Mouse (Mus musculus) gastrocnemius, postnatal 4 days (tissue): Measurements from ENCODE around the gene Scp2. TPM values are rescaled to one million over a fixed set of nuclear protein-coding genes. Genes with fewer than 3 reads are reported as not detected.
"Not testable (repeated sequence)": the region's sequence is repeated elsewhere in the genome, so short reads cannot be mapped to it uniquely, and the experiment has no call there.

Source experiments
- DNase-seq, 2 experiments: peaks; one replicate each; pipeline ENCODE4 v3.0.0; 2021 to 2022; ENCODE audit warnings: low spot score in 2 of 2, mixed read lengths in 2 of 2
- long read RNA-seq, 2 experiments: library from polyadenylated mRNA; stranded (forward); transcript quantifications; one replicate each; pipeline ENCODE4 v2.0.0; 2021
- total RNA-seq, 2 experiments: library from RNA; stranded (reverse); gene quantifications; 2 replicates each; pipeline ENCODE4 v1.2.3; 2021

Scp2 gene
- 100 to 1,000 TPM in 1 of 2 experiments, 10 to 100 TPM in 1; 96.9 to 111 TPM for total RNA-seq
- long read RNA-seq, experiment 1, transcript Scp2-202 (5 exons, 772 nt): major isoform, 179 of 217 reads
- long read RNA-seq, experiment 1, transcript Scp2-201 (16 exons, 2,640 nt): minor isoform, 32 of 217 reads
- long read RNA-seq, experiment 1, partial matches to known transcripts: 3 of 217 reads
- long read RNA-seq, experiment 1, other reads (novel, unspliced or antisense): 3 of 217 reads
- long read RNA-seq, experiment 2, transcript Scp2-201 (16 exons, 2,640 nt): minor isoform, 15 of 180 reads
- long read RNA-seq, experiment 2, transcript Scp2-202 (5 exons, 772 nt): major isoform, 147 of 180 reads
- long read RNA-seq, experiment 2, partial matches to known transcripts: 2 of 180 reads
- long read RNA-seq, experiment 2, other reads (novel, unspliced or antisense): 16 of 180 reads

GRCm38 (mm10) chr4:108144880-108145279 lies at the start of gene Scp2:
Scp2 (minus strand) TSS chr4:108144998.
- DNase-seq: no peak

GRCm38 (mm10) chr4:108192821-108193323 lies 48.1 kb upstream of the Scp2 start:
- no peak for DNase-seq

GRCm38 (mm10) chr4:108182278-108182677 lies 37.5 kb upstream of the Scp2 start:
- DNase-seq: no peak

- DNase-seq: no peak
Measured at GRCm38 (mm10) chr4:108168056-108168455, 23.3 kb upstream of the Scp2 start.

GRCm38 (mm10) chr4:108166874-108167273 lies 22.1 kb upstream of the Scp2 start:
- no peak for DNase-seq

GRCm38 (mm10) chr4:108165152-108165895 lies 20.5 kb upstream of the Scp2 start, which contains the start of gene Echdc2:
Echdc2 (plus strand) TSS chr4:108165437.
- peak; percentile 22 to 33 for DNase-seq

- DNase-seq: no peak
Measured at GRCm38 (mm10) chr4:108163291-108163690, 18.5 kb upstream of the Scp2 start.

GRCm38 (mm10) chr4:108161936-108162335 lies 17.1 kb upstream of the Scp2 start:
- no peak for DNase-seq

GRCm38 (mm10) chr4:108155141-108155540 lies 10.3 kb upstream of the Scp2 start:
- not testable (repeated sequence) for DNase-seq

GRCm38 (mm10) chr4:108145554-108145953 lies 756 bp upstream of the Scp2 start:
- DNase-seq: not testable (repeated sequence)

GRCm38 (mm10) chr4:108143778-108144177 lies 1.0 kb downstream of the Scp2 start:
- DNase-seq: no peak

GRCm38 (mm10) chr4:108143178-108143577 lies 1.6 kb downstream of the Scp2 start:
- not testable (repeated sequence) for DNase-seq

GRCm38 (mm10) chr4:108136938-108137337 lies 7.9 kb downstream of the Scp2 start:
- DNase-seq: no peak

GRCm38 (mm10) chr4:108130452-108130851 lies 14.3 kb downstream of the Scp2 start:
- no peak for DNase-seq

- no peak for DNase-seq
Measured at GRCm38 (mm10) chr4:108128339-108128738, 16.5 kb downstream of the Scp2 start.

GRCm38 (mm10) chr4:108127516-108127915 lies 17.3 kb downstream of the Scp2 start:
- DNase-seq: no peak

GRCm38 (mm10) chr4:108126260-108126659 lies 18.5 kb downstream of the Scp2 start:
- DNase-seq: no peak

GRCm38 (mm10) chr4:108124104-108124503 lies 20.7 kb downstream of the Scp2 start:
- no peak for DNase-seq

GRCm38 (mm10) chr4:108117924-108118876 lies 26.6 kb downstream of the Scp2 start:
- DNase-seq: peak; percentile 88 to 92

- no peak for DNase-seq
Measured at GRCm38 (mm10) chr4:108117488-108117887, 27.3 kb downstream of the Scp2 start.

GRCm38 (mm10) chr4:108116466-108116865 lies 28.3 kb downstream of the Scp2 start:
- no peak for DNase-seq
